Comparison of ENCODE assay signal across 8 mouse cellular contexts in the genomic region with DNA sequence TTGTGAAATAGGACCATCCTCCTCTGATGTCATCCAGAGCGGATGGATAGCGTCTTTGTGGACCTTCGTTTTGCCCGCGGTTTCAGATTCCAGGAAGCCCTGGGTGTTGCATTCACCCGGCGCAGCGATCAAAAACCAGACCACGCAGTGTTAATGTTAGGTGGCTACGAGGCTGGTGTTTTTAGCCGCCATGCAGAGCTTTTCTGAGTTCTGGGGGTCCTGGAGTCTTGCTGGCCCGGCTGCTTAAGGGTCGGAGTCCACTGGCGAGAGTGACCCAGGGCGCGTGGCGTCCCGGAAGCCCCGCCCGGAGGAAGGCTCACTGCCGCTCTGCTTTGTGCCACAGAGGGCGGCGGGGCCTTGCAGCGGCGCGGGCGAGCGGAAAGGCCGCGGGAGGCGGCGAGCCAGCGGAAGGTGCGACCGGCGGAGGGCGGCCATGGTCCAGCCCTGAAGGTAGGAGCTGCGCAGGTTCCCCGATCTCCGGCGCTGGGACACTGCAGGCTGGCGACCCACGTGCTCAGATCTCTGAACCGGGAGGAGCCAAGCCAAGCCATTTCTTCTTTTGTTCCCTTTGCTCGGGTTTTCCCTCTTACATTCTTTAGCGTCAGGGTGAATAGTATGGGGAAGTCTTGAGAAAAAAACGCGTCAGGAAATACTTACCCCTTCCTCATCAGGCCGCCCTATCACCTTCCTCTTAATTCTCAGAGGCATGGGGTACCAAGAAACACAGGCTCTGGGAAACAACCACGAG. TPM values are rescaled to one million over a fixed set of nuclear protein-coding genes. Genes with fewer than 3 reads are reported as not detected.
DNase-seq lines count a peak whose midpoint lies in the region; ATAC-seq and TF ChIP-seq lines count a peak whose summit lies in the region.

No protein-coding gene starts in this region.

- peak; percentile 85 for DNase-seq in A20 (ENCODE audit: low read depth, low spot score)
- peak; percentile 80 for DNase-seq in adrenal gland, postnatal 25 days
- peak; percentile 81 for DNase-seq in embryonic facial prominence, embryonic 11.5 days (ENCODE audit: low spot score)
- DNase-seq in heart, adult 2 months, result peak; percentile 86 to 87
- peak; percentile 89 for DNase-seq in kidney, adult 18-20 months
- peak; percentile 78 for DNase-seq in liver, adult 2 months (ENCODE audit: extremely low read depth, low read depth, low spot score)
- peak; percentile 24 to 59 for DNase-seq in monocyte, adult 2 months (ENCODE audit: low read depth in 1 of 2, low spot score in 2 of 2)
- DNase-seq in spleen, postnatal 10 days (ENCODE audit: low spot score in 2 of 2), result peak; percentile 79 to 80

- intact Hi-C loops in heart, adult 2 months (cut with DNase I), result loop anchor here (1.0 kb wide), 1 partner anchor 194 kb away; no protein-coding TSS in a partner anchor

- H3K79me2 ChIP-seq in heart, adult 2 months (replicated peaks; ENCODE audit: control insufficient read depth, insufficient read depth, low read length), result 0 out of 2 replicates have a peak, but pooled peaks cover 1% of the 10 kb centered on the region
- peaks cover 18% of the 10 kb centered on the region for H3K79me2 ChIP-seq in liver, adult 2 months (ENCODE audit: control insufficient read depth, insufficient read depth, low read length)

- no peaks in the 10 kb centered on the region for H3K9me3 ChIP-seq in embryonic facial prominence, embryonic 11.5 days (replicated peaks; ENCODE audit: control insufficient read depth, low read length)

- H3K36me3 ChIP-seq in embryonic facial prominence, embryonic 11.5 days (replicated peaks; ENCODE audit: control insufficient read depth, insufficient read depth, low read depth, low read length), result no peaks in the 10 kb centered on the region; the same call in 1 of the 2 replicates
- 0 out of 2 replicates have a peak, but pooled peaks cover 2% of the 10 kb centered on the region for H3K36me3 ChIP-seq in heart, adult 2 months (ENCODE audit: control insufficient read depth, insufficient read depth, low read length)
- peaks cover 20% of the 10 kb centered on the region; the same call in 1 of the 2 replicates for H3K36me3 ChIP-seq in liver, adult 2 months (ENCODE audit: control insufficient read depth, insufficient read depth, low read length)

- WGBS in embryonic facial prominence, embryonic 11.5 days, result under 1% methylated on average over 50 of the region's 50 CpGs
- under 1% methylated on average over 50 of the region's 50 CpGs for WGBS in heart, adult 2 months
- under 1% methylated on average over 50 of the region's 50 CpGs for WGBS in liver, adult 2 months

- H3K4me1 ChIP-seq in embryonic facial prominence, embryonic 11.5 days (ENCODE audit: control insufficient read depth, insufficient read depth, low read length), result no peaks in the 10 kb centered on the region
- H3K4me1 ChIP-seq in heart, adult 2 months (ENCODE audit: control insufficient read depth, insufficient read depth, low read length), result peaks cover 6% of the 10 kb centered on the region
- peaks cover 12% of the 10 kb centered on the region for H3K4me1 ChIP-seq in liver, adult 2 months (ENCODE audit: control insufficient read depth, insufficient read depth, low read length)

- H3K4me2 ChIP-seq in embryonic facial prominence, embryonic 11.5 days (ENCODE audit: low read depth, low read length), result peak overlapping the region; percentile 77

- peak overlapping the region; percentile 76 for H3K4me3 ChIP-seq in embryonic facial prominence, embryonic 11.5 days (ENCODE audit: low read depth, low read length)
- H3K4me3 ChIP-seq in heart, adult 2 months, result peak overlapping the region; percentile 83
- H3K4me3 ChIP-seq in liver, adult 2 months (ENCODE audit: insufficient read depth, low read depth, low read length), result peak overlapping the region; percentile 88

- peak; percentile 25 for TF ChIP-seq CTCF in heart, adult 2 months (IDR thresholded peaks at IDR 0.05)
- TF ChIP-seq CTCF in liver, adult 2 months (IDR thresholded peaks at IDR 0.05; ENCODE audit: low read depth, low read length), result no peak

- H3K27ac ChIP-seq in embryonic facial prominence, embryonic 11.5 days (replicated peaks; ENCODE audit: low read depth, low read length), result peak overlapping the region; percentile 93
- H3K27ac ChIP-seq in heart, adult 2 months, result peak overlapping the region; percentile 82
- peak overlapping the region; percentile 92 for H3K27ac ChIP-seq in liver, adult 2 months (replicated peaks; ENCODE audit: insufficient read depth, low read depth, low read length)

- H3K27me3 ChIP-seq in embryonic facial prominence, embryonic 11.5 days (ENCODE audit: control insufficient read depth, insufficient read depth, low read length), result no peaks in the 10 kb centered on the region
- no peaks in the 10 kb centered on the region for H3K27me3 ChIP-seq in heart, adult 2 months (ENCODE audit: control insufficient read depth, insufficient read depth, low read length)
- no peaks in the 10 kb centered on the region for H3K27me3 ChIP-seq in liver, adult 2 months (ENCODE audit: control insufficient read depth, insufficient read depth, low read length)

- peak overlapping the region; percentile 90 for H3K9ac ChIP-seq in embryonic facial prominence, embryonic 11.5 days (replicated peaks; ENCODE audit: low read length)
- H3K9ac ChIP-seq in heart, adult 2 months (ENCODE audit: low read depth, low read length), result peak overlapping the region; percentile 66
- H3K9ac ChIP-seq in liver, adult 2 months (ENCODE audit: low read depth, low read length), result peak overlapping the region; percentile 86

- no peak for TF ChIP-seq POLR2A in heart, adult 2 months (IDR thresholded peaks at IDR 0.05; ENCODE audit: insufficient read depth, low read depth, low read length)
- TF ChIP-seq POLR2A in liver, adult 2 months (IDR thresholded peaks at IDR 0.05; ENCODE audit: extremely low read depth, insufficient read depth, low read length), result no peak

- no peak for TF ChIP-seq EP300 in heart, adult 2 months (IDR thresholded peaks at IDR 0.05; ENCODE audit: insufficient read depth, low read depth, low read length)

- peak; percentile 45 for ATAC-seq in embryonic facial prominence, embryonic 11.5 days (replicated peaks; ENCODE audit: insufficient number of reproducible peaks, low FRiP score, low TSS enrichment, low read depth)

RNA-seq across cellular contexts. Expression of gene Eid3, which starts 6.1 kb away (rescaled TPM):
- total RNA-seq in adrenal gland, postnatal 25 days (2021), result 4.6 TPM in 2 replicates
- 0.58 and 0.81 TPM in 2 replicates for polyA plus RNA-seq in embryonic facial prominence, embryonic 11.5 days (2014; fragmentation: Nextera tagmentation; extraction: Ambion mirVana)
- total RNA-seq in heart, adult 2 months (2021), result under 1 TPM; 0.45 to 0.63 TPM
- 0.18 and 0.21 TPM in 2 replicates for polyA plus RNA-seq in heart, adult 2 months (2012; rRNA removed)
- 2.1 and 2.3 TPM in 2 replicates for total RNA-seq in liver, adult 2 months (2014; rRNA removed)
- polyA plus RNA-seq in liver, adult 2 months (2012; rRNA removed), result 0.26 and 0.50 TPM in 2 replicates

RNA-seq across cellular contexts. Expression of gene Txnrd1, which starts 26.6 kb away (rescaled TPM):
- 118 and 136 TPM in 2 replicates for total RNA-seq in adrenal gland, postnatal 25 days (2021)
- polyA plus RNA-seq in embryonic facial prominence, embryonic 11.5 days (2014; fragmentation: Nextera tagmentation; extraction: Ambion mirVana), result 180 and 185 TPM in 2 replicates
- total RNA-seq in heart, adult 2 months (2021), result 10 to 100 TPM; 56.8 to 61.1 TPM
- polyA plus RNA-seq in heart, adult 2 months (2012; rRNA removed), result 21.3 and 29.9 TPM in 2 replicates
- total RNA-seq in liver, adult 2 months (2014; rRNA removed), result 71.2 and 83.2 TPM in 2 replicates
- 50.4 and 51.9 TPM in 2 replicates for polyA plus RNA-seq in liver, adult 2 months (2012; rRNA removed)

Comparison
In these comparisons a context has a peak if more than half of its experiments do, and no peak if none do; other contexts are left out.
1. Peak in every context shown above with its lines: DNase-seq, ATAC-seq, H3K4me3 ChIP-seq and H3K27ac ChIP-seq.